Comparison of ENCODE assay signal across 8 mouse cellular contexts in genomic region chr4:155760613-155761355, GRCm38 (mm10). TPM values are rescaled to one million over a fixed set of nuclear protein-coding genes. Genes with fewer than 3 reads are reported as not detected.
DNase-seq lines count a peak whose midpoint lies in the region; ATAC-seq and TF ChIP-seq lines count a peak whose summit lies in the region.

Gene Atad3a (minus strand): TSS chr4:155761093.

- under 1% methylated on average over 68 of the region's 68 CpGs for WGBS in hindbrain, embryonic 13.5 days

- CTCF ChIA-PET in Patski (lab: Charles Lee): interaction anchor here (1.0 kb wide), 1 partner anchor 23 kb away, joined by 3 read pairs; no protein-coding TSS in a partner anchor

- H3K4me3 ChIP-seq in hindbrain, embryonic 13.5 days: peak within 1 kb of the TSS; percentile 90

- H3K9me3 ChIP-seq in hindbrain, embryonic 13.5 days: no peaks in the 10 kb centered on the region

- in situ Hi-C loops in Patski (cut with MboI; ENCODE audit: low pct_unique_long_range_greater_than_20kb): no loop called here

- TF ChIP-seq CTCF in Patski (IDR thresholded peaks at IDR 0.05): no peak

- peak; percentile 93 for DNase-seq in Patski (ENCODE audit: low read depth, low spot score)
- DNase-seq in cerebellum, postnatal 14 days: peak; percentile 99
- DNase-seq in frontal cortex, postnatal 14 days (ENCODE audit: low spot score in 2 of 2): peak; percentile 95 to 97
- peak; percentile 96 to 97 for DNase-seq in layer of hippocampus, postnatal 25 days (ENCODE audit: extremely low spot score in 1 of 2, low spot score in 1 of 2)
- DNase-seq in lung, postnatal 25 days (ENCODE audit: low spot score): peak; percentile 97
- DNase-seq in retina, embryonic 14.5 days (ENCODE audit: low spot score): peak; percentile 99
- DNase-seq in thymus, postnatal 4 days: peak; percentile 97

- POLR2A ChIA-PET in Patski (lab: Charles Lee): interaction anchor here (0.6 to 2.4 kb wide), 4 partner anchors 12 to 91 kb away, joined by 3 to 6 read pairs (median 3); partner anchors contain the start of gene Ssu72

- no peaks in the 10 kb centered on the region for H3K27me3 ChIP-seq in Patski
- H3K27me3 ChIP-seq in hindbrain, embryonic 13.5 days: no peaks in the 10 kb centered on the region

- peak within 1 kb of the TSS; percentile 66 for H3K27ac ChIP-seq in hindbrain, embryonic 13.5 days

- peaks cover 34% of the 10 kb centered on the region for H3K4me1 ChIP-seq in hindbrain, embryonic 13.5 days (replicated peaks)

- H3K4me2 ChIP-seq in hindbrain, embryonic 13.5 days: peak within 1 kb of the TSS; percentile 99

- H3K9ac ChIP-seq in hindbrain, embryonic 13.5 days: peak within 1 kb of the TSS; percentile 88

- peak; percentile 85 for ATAC-seq in Patski
- peak; percentile 96 for ATAC-seq in hindbrain, embryonic 13.5 days (ENCODE audit: low FRiP score)

- peaks cover 19% of the 10 kb centered on the region for H3K36me3 ChIP-seq in hindbrain, embryonic 13.5 days

RNA-seq across cellular contexts. Expression of gene Atad3a, which starts in this region (rescaled TPM):
- polyA plus RNA-seq in Patski (2021): 53.3 TPM
- 78.1 and 82.3 TPM in 2 replicates for polyA plus RNA-seq in hindbrain, embryonic 13.5 days (2015; fragmentation: Nextera tagmentation; extraction: Ambion mirVana)
- 10 to 100 TPM; 47.5 to 56.3 TPM for total RNA-seq in layer of hippocampus, postnatal 25 days (2021)

Comparison
In these comparisons a context has a peak if more than half of its experiments do, and no peak if none do; other contexts are left out.
1. Peak in every context shown above with its lines: DNase-seq, ATAC-seq, H3K4me3 ChIP-seq and H3K27ac ChIP-seq.